Mouse (Mus musculus): ENCODE data around the gene Gm21905. TPM values are rescaled to one million over a fixed set of nuclear protein-coding genes. Genes with fewer than 3 reads are reported as not detected.

Gm21905 gene
- polyA plus RNA-seq, 1 experiment from 2014 or later = not detected

- Histone ChIP-seq H3K9me3 (no peaks in the 10 kb centered on the region), H3K36me3 (replicated peaks) (no peaks in the 10 kb centered on the region), H3K27me3 (replicated peaks; ENCODE audit: low read depth, poor library complexity, severe bottlenecking) (no peaks in the 10 kb centered on the region), H3K4me1 (no peaks in the 10 kb centered on the region), H3K4me3 (no peak overlapping the region), H3K27ac (replicated peaks) (no peak overlapping the region)
- 86% methylated on average over 2 of the region's 2 CpGs for WGBS
- no peak for DNase-seq (ENCODE audit: low spot score)
Observed at GRCm38 (mm10) chr5:67931623-67932022, 14.6 kb downstream of the Gm21905 start.

GRCm38 (mm10) chr5:67930584-67930983 is 15.6 kb downstream of the Gm21905 start:
- H3K36me3 ChIP-seq (replicated peaks) = no peaks in the 10 kb centered on the region
- H3K4me1 ChIP-seq = no peaks in the 10 kb centered on the region
- no peaks in the 10 kb centered on the region for H3K9me3 ChIP-seq
- H3K27ac ChIP-seq (replicated peaks) = no peak overlapping the region
- H3K27me3 ChIP-seq (replicated peaks; ENCODE audit: low read depth, poor library complexity, severe bottlenecking) = no peaks in the 10 kb centered on the region
- no peak overlapping the region for H3K4me3 ChIP-seq
- 63% methylated on average over 4 of the region's 4 CpGs for WGBS
- DNase-seq (ENCODE audit: low spot score) = no peak

- DNase-seq (ENCODE audit: low spot score) = no peak
- H3K4me3 ChIP-seq = no peak overlapping the region
- no peaks in the 10 kb centered on the region for H3K9me3 ChIP-seq
- H3K36me3 ChIP-seq (replicated peaks) = no peaks in the 10 kb centered on the region
- 80% methylated on average over 2 of the region's 2 CpGs for WGBS
- H3K4me1 ChIP-seq = no peaks in the 10 kb centered on the region
- no peak overlapping the region for H3K27ac ChIP-seq (replicated peaks)
- H3K27me3 ChIP-seq (replicated peaks; ENCODE audit: low read depth, poor library complexity, severe bottlenecking) = no peaks in the 10 kb centered on the region
Observed at GRCm38 (mm10) chr5:67904555-67904954, 41.7 kb downstream of the Gm21905 start.

- Histone ChIP-seq H3K36me3 (replicated peaks) (no peaks in the 10 kb centered on the region), H3K27me3 (replicated peaks; ENCODE audit: low read depth, poor library complexity, severe bottlenecking) (no peaks in the 10 kb centered on the region), H3K4me3 (no peak overlapping the region), H3K27ac (replicated peaks) (no peak overlapping the region), H3K4me1 (no peaks in the 10 kb centered on the region), H3K9me3 (no peaks in the 10 kb centered on the region)
- WGBS = 88% methylated on average over 1 of the region's 1 CpGs
- DNase-seq (ENCODE audit: low spot score) = no peak
Observed at GRCm38 (mm10) chr5:67898921-67899320, 47.3 kb downstream of the Gm21905 start.

GRCm38 (mm10) chr5:67884422-67885210 is 61.6 kb downstream of the Gm21905 start:
- no peaks in the 10 kb centered on the region for H3K9me3 ChIP-seq
- 67% methylated on average over 9 of the region's 9 CpGs for WGBS
- H3K27me3 ChIP-seq (replicated peaks; ENCODE audit: low read depth, poor library complexity, severe bottlenecking) = no peaks in the 10 kb centered on the region
- no peak for DNase-seq (ENCODE audit: low spot score)
- H3K4me3 ChIP-seq = no peak overlapping the region
- H3K36me3 ChIP-seq (replicated peaks) = no peaks in the 10 kb centered on the region
- no peaks in the 10 kb centered on the region for H3K4me1 ChIP-seq
- H3K27ac ChIP-seq (replicated peaks) = no peak overlapping the region

GRCm38 (mm10) chr5:67883564-67884171 is 62.6 kb downstream of the Gm21905 start:
- Histone ChIP-seq H3K9me3 (no peaks in the 10 kb centered on the region), H3K27ac (replicated peaks) (no peak overlapping the region), H3K4me3 (no peak overlapping the region), H3K36me3 (replicated peaks) (no peaks in the 10 kb centered on the region), H3K4me1 (no peaks in the 10 kb centered on the region), H3K27me3 (replicated peaks; ENCODE audit: low read depth, poor library complexity, severe bottlenecking) (no peaks in the 10 kb centered on the region)
- no peak for DNase-seq (ENCODE audit: low spot score)
- WGBS = 74% methylated on average over 1 of the region's 1 CpGs

Other genes with a start within 250 kb of the Gm21905 start
- gene Atp8a1, start 99.0 kb downstream of the Gm21905 start, polyA plus RNA-seq (2016; fragmentation: Nextera tagmentation; extraction: Ambion mirVana) = 9.2 and 9.7 TPM in 2 replicates
- gene Gm5108, start 4.8 kb downstream of the Gm21905 start, polyA plus RNA-seq (2016; fragmentation: Nextera tagmentation; extraction: Ambion mirVana) = not detected in 2 replicates
- gene Grxcr1, start 85.4 kb upstream of the Gm21905 start, polyA plus RNA-seq (2016; fragmentation: Nextera tagmentation; extraction: Ambion mirVana) = 0.19 TPM in 2 replicates